Mouse (Mus musculus): ENCODE data around the gene Cdc42ep1. TPM values are rescaled to one million over a fixed set of nuclear protein-coding genes. Genes with fewer than 3 reads are reported as not detected.
"Not testable (repeated sequence)": the region's sequence is repeated elsewhere in the genome, so short reads cannot be mapped to it uniquely, and the experiment has no call there.

Cdc42ep1 gene
- total RNA-seq, 2 experiments from 2014 or later, result 55.3 to 59.9 TPM

DNA sequence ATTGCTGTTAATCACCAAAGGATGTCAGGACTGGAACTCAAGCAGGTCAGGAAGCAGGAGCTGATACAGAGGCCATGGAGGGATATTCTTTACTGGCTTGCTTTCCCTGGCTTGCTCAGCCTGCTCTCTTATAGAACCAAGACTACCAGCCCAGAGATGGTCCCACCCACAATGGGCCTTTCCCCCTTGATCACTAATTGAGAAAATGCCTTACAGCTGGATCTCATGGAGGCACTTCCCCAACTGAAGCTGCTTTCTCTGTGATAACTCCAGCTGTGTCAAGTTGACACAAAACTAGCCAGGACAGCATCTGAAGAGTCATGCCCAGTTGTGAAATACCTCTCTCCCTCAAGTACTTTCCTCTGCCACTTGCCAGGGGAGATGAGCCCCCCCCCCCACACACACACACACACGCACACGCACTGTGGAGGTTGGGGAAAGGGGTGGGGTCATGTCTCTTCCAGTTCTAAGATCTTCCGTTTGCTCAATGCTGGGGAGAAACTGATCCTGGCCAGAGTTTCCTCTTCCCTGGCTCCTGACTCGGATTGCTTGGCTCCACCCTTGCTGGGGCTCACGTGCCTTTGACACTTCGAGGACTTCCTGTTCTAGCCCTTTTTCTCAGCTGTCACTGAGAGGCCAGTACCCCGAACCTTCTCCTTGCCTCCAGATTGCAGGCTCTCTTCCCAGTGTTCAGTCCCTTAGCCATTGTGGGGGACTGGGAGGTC, 36.5 kb downstream of the Cdc42ep1 start:
- not testable (repeated sequence) for DNase-seq

GRCm38 (mm10) chr15:78880432-78880831, 38.0 kb downstream of the Cdc42ep1 start:
- no peak for DNase-seq

- no peak for DNase-seq
Observed at GRCm38 (mm10) chr15:78881828-78882227, 39.4 kb downstream of the Cdc42ep1 start.

DNA sequence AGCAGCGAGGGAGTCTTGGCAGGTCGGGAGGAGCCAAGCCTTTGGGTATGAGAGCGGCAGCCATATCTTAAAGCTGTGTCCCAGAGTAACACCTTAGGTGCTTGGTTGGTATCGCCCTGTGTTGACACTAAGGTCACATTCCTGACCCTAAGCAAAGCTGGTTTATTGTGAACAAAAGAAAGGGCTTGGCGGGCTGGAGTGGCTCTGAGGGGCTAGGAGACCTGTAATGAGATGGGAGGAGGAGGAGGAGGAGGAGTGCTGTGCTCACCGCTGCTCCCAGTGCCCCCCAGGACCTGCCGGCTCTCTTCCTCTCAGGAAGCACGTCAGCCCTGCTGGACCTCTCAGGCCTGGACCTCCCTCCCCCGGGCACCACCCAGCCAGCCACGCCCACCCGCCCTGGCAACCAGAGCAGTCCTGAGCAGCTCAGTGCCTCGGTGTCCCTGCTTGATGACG, 47.0 kb downstream of the Cdc42ep1 start:
- DNase-seq, result no peak

DNA sequence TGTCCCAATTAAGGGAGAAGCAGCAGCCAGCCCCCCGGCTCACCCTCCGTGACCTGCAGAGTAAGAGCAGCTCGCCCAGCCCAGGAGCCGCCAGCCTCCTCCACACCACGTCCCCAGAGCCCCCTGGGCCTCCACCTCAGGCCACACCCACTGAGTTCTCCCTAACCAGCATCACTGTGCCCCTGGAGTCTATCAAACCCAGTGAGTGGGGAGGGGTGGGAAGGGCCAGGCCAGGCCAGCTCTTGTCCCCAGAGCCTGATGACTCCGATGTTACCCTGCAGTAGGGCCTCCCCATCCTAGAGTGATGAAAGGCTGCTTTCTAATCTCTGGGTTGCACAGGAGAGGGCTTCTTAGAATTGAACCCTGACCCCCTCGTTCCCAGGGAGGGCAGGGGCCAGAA, 50.0 kb downstream of the Cdc42ep1 start:
- no peak for DNase-seq

- DNase-seq, result no peak
Observed at GRCm38 (mm10) chr15:78894726-78895125, 52.3 kb downstream of the Cdc42ep1 start.

- no peak for DNase-seq
Observed at GRCm38 (mm10) chr15:78895741-78896140, 53.3 kb downstream of the Cdc42ep1 start.

GRCm38 (mm10) chr15:78896149-78896548, 53.7 kb downstream of the Cdc42ep1 start:
- no peak for DNase-seq

- DNase-seq, result no peak
Observed at GRCm38 (mm10) chr15:78897488-78897887, 55.1 kb downstream of the Cdc42ep1 start.

GRCm38 (mm10) chr15:78898507-78899001, 56.1 kb downstream of the Cdc42ep1 start:
- DNase-seq, result no peak

- no peak for DNase-seq
Observed at GRCm38 (mm10) chr15:78899409-78899739, 57.0 kb downstream of the Cdc42ep1 start, which contains the start of gene Gm49510. Gene Gm49510 (plus strand): TSS chr15:78899667.

DNA sequence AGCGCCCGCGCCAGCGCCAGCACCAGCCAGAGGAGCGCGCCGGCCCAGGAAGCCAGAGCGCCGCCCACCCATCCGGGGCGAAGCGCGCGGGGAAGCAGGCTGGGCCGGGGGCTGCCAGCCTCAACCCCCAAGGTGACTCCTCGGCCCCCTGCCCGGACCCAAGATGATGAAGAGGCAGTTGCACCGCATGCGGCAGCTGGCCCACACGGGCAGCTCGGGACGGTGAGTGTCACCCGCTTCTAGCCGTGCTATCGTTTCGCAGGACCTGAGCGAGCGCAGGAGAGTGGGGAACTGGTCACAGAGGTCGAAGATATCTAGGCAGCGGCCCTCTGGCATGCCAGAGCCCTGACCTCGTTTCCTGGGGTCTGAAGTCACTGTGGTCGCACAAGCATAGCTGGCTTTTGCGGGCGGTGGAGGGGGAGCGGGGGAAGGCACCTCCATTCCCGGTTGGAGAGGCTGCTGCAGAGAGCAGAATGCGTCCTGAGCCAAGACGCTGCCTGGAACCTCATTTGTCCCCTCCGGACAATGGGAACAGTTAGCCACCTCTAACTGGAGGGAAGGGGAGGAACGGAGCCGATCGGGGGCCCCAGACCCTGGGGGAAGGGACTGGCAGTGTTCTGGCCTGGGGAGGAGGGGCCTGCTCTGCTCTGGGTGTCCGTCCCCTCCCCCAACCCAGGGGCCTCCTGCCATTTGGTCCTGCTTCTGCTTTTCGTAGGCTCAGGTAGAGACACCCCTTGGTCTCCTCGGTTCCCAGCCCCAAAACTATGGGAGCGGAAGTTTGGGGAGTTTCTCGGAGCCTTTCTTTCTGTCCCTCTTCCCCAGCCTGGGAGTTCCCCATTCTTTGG, 57.5 kb downstream of the Cdc42ep1 start, which contains the start of gene Sh3bp1:
Sh3bp1 (plus strand) TSS at position 29 of the 845 bp plus-strand sequence.
- peak; percentile 75 for DNase-seq

Small RNAs within 50 kb of the gene (microRNA-seq; reads per million reads assigned to microRNA genes)
- gene Mir6955, result 0.41 to 0.69 reads per million in 2 experiments

Other genes starting within 250 kb of the Cdc42ep1 start
- 1 to 10 TPM; 4.2 to 5.6 TPM for gene Cyth4, start 245.6 kb upstream of the Cdc42ep1 start, total RNA-seq (2021)
- 1 to 10 TPM in 1 of 2 experiments, under 1 TPM in 1; 0.95 to 1.3 TPM for gene Elfn2, start 123.9 kb upstream of the Cdc42ep1 start, total RNA-seq (2021)
- 10 to 100 TPM; 17.6 to 18.1 TPM for gene Mfng, start 69.1 kb upstream of the Cdc42ep1 start, total RNA-seq (2021)
- gene Card10, start 39.6 kb upstream of the Cdc42ep1 start, total RNA-seq (2021), result 10 to 100 TPM; 15.9 to 18.8 TPM
- gene Lgals2, start 12.9 kb downstream of the Cdc42ep1 start, total RNA-seq (2021), result not detected
- gene Gga1, start 34.6 kb downstream of the Cdc42ep1 start, total RNA-seq (2021), result 10 to 100 TPM; 47.1 to 47.6 TPM
- gene Gm49510, start 57.0 kb downstream of the Cdc42ep1 start, total RNA-seq (2021), result under 1 TPM in 1 of 2 experiments, not detected in 1; 0.29 TPM
- 10 to 100 TPM in 1 of 2 experiments, 1 to 10 TPM in 1; 7.7 to 11.1 TPM for gene Sh3bp1, start 57.1 kb downstream of the Cdc42ep1 start, total RNA-seq (2021)
- gene Pdxp, start 71.3 kb downstream of the Cdc42ep1 start, total RNA-seq (2021), result 1 to 10 TPM; 9.3 to 9.4 TPM
- 100 to 1,000 TPM; 465 to 471 TPM for gene Lgals1, start 84.1 kb downstream of the Cdc42ep1 start, total RNA-seq (2021)
- 10 to 100 TPM; 20.2 to 22.6 TPM for gene Nol12, start 92.3 kb downstream of the Cdc42ep1 start, total RNA-seq (2021)
- gene Triobp, start 105.1 kb downstream of the Cdc42ep1 start, total RNA-seq (2021), result 10 to 100 TPM; 59.0 to 68.2 TPM
- 100 to 1,000 TPM; 262 to 304 TPM for gene H1f0, start 185.8 kb downstream of the Cdc42ep1 start, total RNA-seq (2021)
- not detected for gene Galr3, start 199.3 kb downstream of the Cdc42ep1 start, total RNA-seq (2021)
- 10 to 100 TPM; 11.8 to 12.7 TPM for gene Ankrd54, start 220.3 kb downstream of the Cdc42ep1 start, total RNA-seq (2021)
- gene Eif3l, start 232.6 kb downstream of the Cdc42ep1 start, total RNA-seq (2021), result 100 to 1,000 TPM; 103 to 109 TPM